Comparison of ENCODE assay signal across 26 mouse cellular contexts in genomic region chr9:48473131-48473530, GRCm38 (mm10). TPM values are rescaled to one million over a fixed set of nuclear protein-coding genes. Genes with fewer than 3 reads are reported as not detected.
DNase-seq lines count a peak whose midpoint lies in the region; ATAC-seq and TF ChIP-seq lines count a peak whose summit lies in the region.
"Had no signal": no experiment of that assay in that cellular context is flagged by ENCODE, and none has a peak within 500 bp of the region (broad histone marks: within the 10 kb centered on the region; RNA-seq: fewer than 3 reads in every experiment).

No protein-coding gene starts in this region.

- intact Hi-C loops in left cerebral cortex, adult 2 months (cut with DNase I) = no loop called here
- intact Hi-C loops in left cerebral cortex, postnatal 36 days (cut with DNase I) = no loop called here

- H3K27me3 ChIP-seq in forebrain, embryonic 10.5 days (ENCODE audit: poor library complexity, severe bottlenecking) = no peaks in the 10 kb centered on the region
- H3K27me3 ChIP-seq: heart, embryonic 12.5 days; heart, embryonic 15.5 days; hindbrain, embryonic 13.5 days; Patski had no signal

- no peak overlapping the region for H3K4me3 ChIP-seq in left cerebral cortex, adult 2 months
- H3K4me3 ChIP-seq in forebrain, embryonic 10.5 days = no peak overlapping the region
- H3K4me3 ChIP-seq: heart, embryonic 12.5 days; heart, embryonic 15.5 days; hindbrain, embryonic 10.5 days; hindbrain, embryonic 13.5 days had no signal

- H3K4me1 ChIP-seq in forebrain, embryonic 10.5 days = no peaks in the 10 kb centered on the region
- H3K4me1 ChIP-seq: heart, embryonic 12.5 days; heart, embryonic 15.5 days; hindbrain, embryonic 10.5 days; hindbrain, embryonic 13.5 days had no signal

- no peaks in the 10 kb centered on the region for H3K9me3 ChIP-seq in forebrain, embryonic 10.5 days
- H3K9me3 ChIP-seq: G1E; heart, embryonic 12.5 days; heart, embryonic 15.5 days; hindbrain, embryonic 10.5 days; hindbrain, embryonic 13.5 days had no signal

- peak; percentile 20; the same call in 1 of the 2 replicates for TF ChIP-seq CTCF in left cerebral cortex, adult 2 months (IDR thresholded peaks at IDR 0.05)

- no peak overlapping the region for H3K27ac ChIP-seq in left cerebral cortex, adult 2 months
- H3K27ac ChIP-seq in forebrain, embryonic 10.5 days = no peak overlapping the region
- H3K27ac ChIP-seq: heart, embryonic 15.5 days; hindbrain, embryonic 10.5 days; hindbrain, embryonic 13.5 days had no signal

- ATAC-seq in frontal cortex, adult (ENCODE audit: low TSS enrichment) = peak; percentile 69; the same call in 1 of the 2 replicates
- ATAC-seq: activated CD4-positive, CD25-positive, alpha-beta regulatory T cell, adult 4 months; forebrain, embryonic 14.5 days; forebrain, postnatal 0 days; hindbrain, embryonic 16.5 days; intestine, postnatal 0 days; Patski had no signal

- H3K36me3 ChIP-seq in forebrain, embryonic 10.5 days (replicated peaks) = peaks cover 68% of the 10 kb centered on the region

- DNase-seq in frontal cortex, postnatal 14 days (ENCODE audit: low spot score in 2 of 2) = no peak
- no peak for DNase-seq in left cerebral cortex, adult 2 months (ENCODE audit: extremely low spot score in 1 of 2, low spot score in 2 of 2)
- DNase-seq in left cerebral cortex, postnatal 36 days (ENCODE audit: low spot score in 2 of 2) = no peak
- DNase-seq in ZHBTc4 (ENCODE audit: low read depth, low spot score) = peak; percentile 51
- no peak for DNase-seq in forebrain, embryonic 10.5 days (ENCODE audit: extremely low spot score, low spot score)
- DNase-seq: adrenal gland, adult 8-10 months; adrenal gland, postnatal 25 days; cerebellum, adult 18-20 months; cerebellum, adult 9-10 months; cerebellum, postnatal 14 days; forebrain, postnatal 0 days; gastrocnemius, postnatal 10 days; gastrocnemius, postnatal 36 days; heart, postnatal 10 days; heart, postnatal 36 days had no signal

- WGBS in forebrain, embryonic 10.5 days = 94% methylated on average over 12 of the region's 12 CpGs

RNA-seq across cellular contexts. Expression of gene Rexo2, which starts 7.3 kb away (rescaled TPM):
- 10 to 100 TPM; 95.4 to 99.5 TPM for total RNA-seq in left cerebral cortex, adult 2 months (2021)
- 100 to 1,000 TPM in 1 of 2 experiments, 10 to 100 TPM in 1; 97.9 to 101 TPM for total RNA-seq in left cerebral cortex, postnatal 36 days (2021)
- polyA plus RNA-seq in forebrain, embryonic 10.5 days (2016; fragmentation: Nextera tagmentation; extraction: Ambion mirVana) = 127 and 129 TPM in 2 replicates

RNA-seq across cellular contexts. Expression of gene Rbm7, which starts 22.0 kb away (rescaled TPM):
- total RNA-seq in left cerebral cortex, adult 2 months (2021) = 10 to 100 TPM; 32.1 to 36.1 TPM
- 10 to 100 TPM; 35.2 to 36.5 TPM for total RNA-seq in left cerebral cortex, postnatal 36 days (2021)
- polyA plus RNA-seq in forebrain, embryonic 10.5 days (2016; fragmentation: Nextera tagmentation; extraction: Ambion mirVana) = 112 and 118 TPM in 2 replicates

RNA-seq across cellular contexts. Expression of gene Gm5617, which starts 22.1 kb away (rescaled TPM):
- total RNA-seq in left cerebral cortex, adult 2 months (2021) = 1 to 10 TPM; 9.3 to 9.4 TPM
- total RNA-seq in left cerebral cortex, postnatal 36 days (2021) = 10 to 100 TPM; 11.0 to 12.0 TPM
- 28.0 and 29.9 TPM in 2 replicates for polyA plus RNA-seq in forebrain, embryonic 10.5 days (2016; fragmentation: Nextera tagmentation; extraction: Ambion mirVana)
